Mouse (Mus musculus) adrenal gland (tissue): ENCODE measurements at regions not wholly inside any gene's neighbourhood (a gene's known extent, or its start where the extent isn't known, plus 50 kb on each side); places are given as distances from the start of the nearest gene placed in this dataset.

Experiments used
- intact Hi-C: fragments of 180-260 bp; cut with DNase I; formaldehyde crosslinking; loops from one replicate; pipeline ENCODE4 v1.15.1; 2025

GRCm38 (mm10) chr5:105974576-105975177 is 98.3 kb downstream of the Zfp326 start:
- intact Hi-C loops, result no loop called here
